Mouse (Mus musculus) kidney, postnatal 25 days (tissue): ENCODE data around the gene Lmx1b.

ENCODE experiments used
- DNase-seq, 2 experiments: peaks; one replicate each; pipeline ENCODE4 v3.0.0; 2021; ENCODE audit warnings: mixed read lengths in 2 of 2

Gene Lmx1b

GRCm38 (mm10) chr2:33630081-33631021, 10.0 kb downstream of the Lmx1b start:
- DNase-seq: no peak

- no peak for DNase-seq
Measured at GRCm38 (mm10) chr2:33629641-33630040, 10.7 kb downstream of the Lmx1b start.

- DNase-seq: no peak
Measured at GRCm38 (mm10) chr2:33628791-33629190, 11.5 kb downstream of the Lmx1b start.

- no peak for DNase-seq
Measured at GRCm38 (mm10) chr2:33627058-33627375, 13.3 kb downstream of the Lmx1b start.

- DNase-seq: no peak
Measured at GRCm38 (mm10) chr2:33626262-33627057, 13.9 kb downstream of the Lmx1b start.

- no peak for DNase-seq
Measured at GRCm38 (mm10) chr2:33617670-33618069, 22.6 kb downstream of the Lmx1b start.

GRCm38 (mm10) chr2:33616411-33616843, 23.9 kb downstream of the Lmx1b start:
- peak in 1 of 2 experiments; percentile 23 for DNase-seq

GRCm38 (mm10) chr2:33615843-33616344, 24.4 kb downstream of the Lmx1b start:
- no peak for DNase-seq

- peak in 1 of 2 experiments; percentile 52 for DNase-seq
Measured at GRCm38 (mm10) chr2:33605487-33606256, 34.6 kb downstream of the Lmx1b start.

GRCm38 (mm10) chr2:33604846-33605486, 35.3 kb downstream of the Lmx1b start:
- DNase-seq: no peak

- DNase-seq: no peak
Measured at GRCm38 (mm10) chr2:33600520-33600919, 39.8 kb downstream of the Lmx1b start.

- no peak for DNase-seq
Measured at GRCm38 (mm10) chr2:33597384-33597783, 42.9 kb downstream of the Lmx1b start.

- no peak for DNase-seq
Measured at GRCm38 (mm10) chr2:33595085-33595423, 45.3 kb downstream of the Lmx1b start.

- DNase-seq: no peak
Measured at GRCm38 (mm10) chr2:33594181-33595084, 45.9 kb downstream of the Lmx1b start.

- no peak for DNase-seq
Measured at GRCm38 (mm10) chr2:33592931-33593555, 47.3 kb downstream of the Lmx1b start.

- DNase-seq: no peak
Measured at GRCm38 (mm10) chr2:33589280-33589679, 51.0 kb downstream of the Lmx1b start.

- no peak for DNase-seq
Measured at GRCm38 (mm10) chr2:33584937-33585910, 55.1 kb downstream of the Lmx1b start.

- no peak for DNase-seq
Measured at GRCm38 (mm10) chr2:33583761-33584160, 56.5 kb downstream of the Lmx1b start.

- DNase-seq: peak in 1 of 2 experiments; percentile 12
Measured at GRCm38 (mm10) chr2:33583317-33583716, 57.0 kb downstream of the Lmx1b start.
